Mouse (Mus musculus) c-Kit-positive CD71-positive TER-119-negative erythroid progenitor cells, embryonic 14.5 days (primary cell): ENCODE results near the gene Sash3.
A peak's percentile ranks its signal among the peaks of the same experiment; 100 is the strongest.

ENCODE experiments used
- DNase-seq: peaks from one replicate; pipeline ENCODE4 v3.0.0-alpha.2; 2013; ENCODE audit warnings: low read depth

Gene Sash3

GRCm38 (mm10) chrX:48141481-48141880 lies 4.8 kb upstream of the Sash3 start:
- no peak for DNase-seq

GRCm38 (mm10) chrX:48143415-48144335 lies 2.6 kb upstream of the Sash3 start:
- no peak for DNase-seq

GRCm38 (mm10) chrX:48147226-48147625 lies 990 bp downstream of the Sash3 start:
- no peak for DNase-seq

GRCm38 (mm10) chrX:48147741-48148186 lies 1.5 kb downstream of the Sash3 start:
- no peak for DNase-seq

- no peak for DNase-seq
Measured at GRCm38 (mm10) chrX:48152106-48152505, 5.9 kb downstream of the Sash3 start.

GRCm38 (mm10) chrX:48153414-48153813 lies 7.2 kb downstream of the Sash3 start:
- DNase-seq, result peak; percentile 67

- DNase-seq, result no peak
Measured at GRCm38 (mm10) chrX:48153949-48154348, 7.7 kb downstream of the Sash3 start.

GRCm38 (mm10) chrX:48155489-48155888 lies 9.3 kb downstream of the Sash3 start:
- no peak for DNase-seq

GRCm38 (mm10) chrX:48157396-48157795 lies 11.2 kb downstream of the Sash3 start:
- DNase-seq, result no peak

GRCm38 (mm10) chrX:48158229-48158919 lies 12.1 kb downstream of the Sash3 start:
- DNase-seq, result no peak

GRCm38 (mm10) chrX:48169892-48170291 lies 23.7 kb downstream of the Sash3 start:
- DNase-seq, result no peak

- DNase-seq, result no peak
Measured at GRCm38 (mm10) chrX:48170368-48170767, 24.1 kb downstream of the Sash3 start.

GRCm38 (mm10) chrX:48181844-48182243 lies 35.6 kb downstream of the Sash3 start:
- no peak for DNase-seq

- no peak for DNase-seq
Measured at GRCm38 (mm10) chrX:48184703-48185102, 38.5 kb downstream of the Sash3 start.

GRCm38 (mm10) chrX:48191261-48191660 lies 45.0 kb downstream of the Sash3 start:
- no peak for DNase-seq

- no peak for DNase-seq
Measured at GRCm38 (mm10) chrX:48193235-48194152, 47.3 kb downstream of the Sash3 start.

- DNase-seq, result no peak
Measured at GRCm38 (mm10) chrX:48197856-48198255, 51.6 kb downstream of the Sash3 start.

- no peak for DNase-seq
Measured at GRCm38 (mm10) chrX:48199026-48199425, 52.8 kb downstream of the Sash3 start.

GRCm38 (mm10) chrX:48200699-48201098 lies 54.5 kb downstream of the Sash3 start:
- no peak for DNase-seq

- no peak for DNase-seq
Measured at GRCm38 (mm10) chrX:48201973-48202372, 55.7 kb downstream of the Sash3 start.

- DNase-seq, result no peak
Measured at GRCm38 (mm10) chrX:48202436-48202835, 56.2 kb downstream of the Sash3 start.

- DNase-seq, result no peak
Measured at GRCm38 (mm10) chrX:48202995-48203394, 56.8 kb downstream of the Sash3 start.
